Mouse (Mus musculus) granulocyte monocyte progenitor cell, adult 5-6 weeks (primary cell): ENCODE results near the gene Brf1. TPM values are rescaled to one million over a fixed set of nuclear protein-coding genes. Genes with fewer than 3 reads are reported as not detected.

Experiments
- ATAC-seq: replicated peaks from 2 replicates; pipeline ENCODE4 v1.8.0; 2016; ENCODE audit warnings: mild to moderate bottlenecking, moderate TSS enrichment, inconsistent platforms; ENCODE audit not compliant: poor library complexity, severe bottlenecking
- total RNA-seq, 2 experiments: library from RNA; stranded (forward) in 1 of 2; stranded (reverse) in 1 of 2; fragments of 200-712, 200-1000 nt in 1 of 2; fragments of >200 nt in 1 of 2; fragmentation: Nextera tagmentation in 1 of 2; gene quantifications; 2 replicates each; pipeline ENCODE4 v1.2.3; 2014 to 2017

The Brf1 gene
- total RNA-seq (2014; fragmentation: Nextera tagmentation) = 38.7 and 42.6 TPM in 2 replicates
- total RNA-seq (2017) = 28.1 and 41.3 TPM in 2 replicates

DNA sequence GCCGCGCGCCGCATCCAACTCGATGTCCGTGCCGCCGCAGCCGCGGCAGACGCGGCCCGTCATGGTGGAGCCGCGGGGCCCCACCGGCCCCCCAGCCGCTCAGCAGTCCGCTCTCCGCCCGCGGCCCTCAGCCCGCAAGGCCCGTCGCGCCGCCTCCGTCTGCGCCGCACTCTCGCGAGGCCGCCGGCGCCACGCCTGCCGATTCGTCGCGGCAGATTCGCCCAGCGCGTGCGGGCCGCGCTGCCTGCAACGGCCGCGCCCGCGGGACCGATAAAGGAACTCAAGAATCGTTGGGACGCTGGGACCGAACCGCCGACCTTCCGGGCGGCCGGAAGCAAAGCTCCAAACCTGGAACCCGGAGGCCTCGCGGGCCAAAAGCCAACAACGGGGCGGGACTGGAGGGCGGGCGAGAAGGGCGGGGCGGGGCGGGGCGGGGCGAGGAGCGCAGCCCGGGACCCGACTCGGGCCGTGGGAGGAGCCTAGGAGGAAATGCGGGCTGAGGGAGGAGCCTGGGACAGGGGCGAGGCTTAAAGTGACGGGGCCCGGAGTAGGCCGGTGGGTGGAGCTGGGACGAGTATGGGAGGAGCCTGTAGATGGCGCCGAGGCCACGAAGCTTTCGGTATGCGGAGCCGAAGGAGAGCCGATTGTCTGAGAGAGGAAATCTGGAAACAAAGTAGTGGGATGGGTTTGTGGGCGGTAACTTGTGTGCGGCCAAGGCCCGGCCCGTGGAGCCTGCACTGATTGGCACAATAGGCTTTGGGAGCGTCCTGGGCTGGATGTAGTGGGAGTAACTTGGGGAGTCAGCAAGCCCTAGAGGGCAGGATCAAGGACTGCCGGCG lies at the start of gene Brf1:
TSS of gene Brf1 (minus strand) at position 411 of the 839 bp plus-strand sequence.
- ATAC-seq = peak; percentile 90

DNA sequence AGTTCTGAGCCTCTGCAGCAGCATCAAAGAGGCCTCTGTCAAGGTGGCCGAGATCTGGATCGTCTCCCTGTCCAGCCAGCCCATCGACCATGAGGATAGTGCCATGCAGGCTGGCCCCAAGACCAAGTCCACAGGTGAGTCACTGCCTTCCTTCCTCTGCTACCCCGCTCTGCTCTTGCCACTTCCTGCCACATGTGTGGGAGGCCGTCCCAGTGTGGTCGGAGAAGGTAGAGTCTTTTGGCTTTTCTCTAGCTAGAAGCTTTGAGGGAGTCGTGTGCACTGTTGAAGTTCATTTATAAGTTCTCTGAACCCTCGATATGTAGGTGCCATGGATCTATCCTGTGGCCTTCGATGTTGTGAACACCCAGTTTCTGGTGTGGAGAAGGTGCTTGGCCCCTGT lies 49.3 kb upstream of the Brf1 start:
- no peak for ATAC-seq

- ATAC-seq = no peak
Measured at GRCm38 (mm10) chr12:113048103-113048502, 47.6 kb upstream of the Brf1 start.

GRCm38 (mm10) chr12:113046861-113047260 lies 46.4 kb upstream of the Brf1 start:
- ATAC-seq = peak; percentile 52

DNA sequence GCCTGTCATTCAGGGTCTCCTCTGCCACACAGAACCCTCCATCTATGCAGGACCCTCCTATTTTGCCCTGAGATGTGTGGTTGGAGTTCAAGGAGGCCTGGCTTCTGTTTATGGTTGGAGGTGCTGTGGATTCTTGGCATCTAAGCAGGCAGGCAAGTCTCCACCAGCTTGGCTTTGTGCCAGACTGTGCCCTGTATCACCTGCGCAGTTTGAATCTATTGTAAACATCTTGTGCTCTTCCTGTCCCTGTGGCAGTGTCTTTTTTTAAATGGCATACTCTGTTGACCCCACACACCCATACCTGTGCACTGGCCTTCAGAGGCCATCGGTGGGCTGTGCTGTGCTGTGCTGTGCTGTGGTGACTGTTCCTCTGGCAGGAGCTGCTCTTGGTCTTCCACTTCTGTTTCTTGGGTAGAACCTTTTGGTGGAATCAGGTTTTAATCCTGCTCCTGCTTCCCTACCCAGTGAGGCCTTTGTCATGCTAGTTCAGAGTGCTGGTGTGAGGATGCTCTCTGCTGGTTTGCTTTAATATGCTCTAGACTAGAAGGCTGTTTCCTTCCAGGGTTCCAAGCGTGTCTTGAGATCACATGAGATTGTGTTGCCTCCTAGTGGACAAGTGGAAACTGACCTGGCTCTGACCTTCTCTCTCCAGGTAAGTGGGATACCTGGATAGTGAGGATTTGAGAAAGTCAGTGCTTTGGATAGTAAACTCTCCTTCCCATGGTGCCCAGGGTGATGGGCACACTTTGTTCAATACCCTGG lies 44.6 kb upstream of the Brf1 start:
- ATAC-seq = no peak

DNA sequence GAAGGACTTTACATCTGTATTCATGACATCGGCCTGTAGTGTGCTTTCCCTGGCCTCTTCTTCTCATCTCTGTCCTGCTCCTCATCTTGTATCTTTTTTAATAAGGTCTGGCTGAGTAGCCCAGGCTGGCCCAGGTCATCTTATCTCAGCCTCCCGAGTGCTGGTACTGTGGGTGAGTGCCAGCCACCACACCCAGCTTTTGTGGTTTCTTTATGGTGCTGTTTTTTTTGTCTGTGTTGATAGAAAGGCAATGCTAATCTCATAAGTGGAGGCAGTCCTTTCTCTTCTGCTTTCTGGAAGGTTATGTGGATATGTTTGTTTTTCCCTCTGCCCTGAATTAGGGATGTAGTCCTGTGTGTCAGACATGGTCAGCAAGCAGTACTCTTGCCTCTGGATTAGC lies 42.0 kb upstream of the Brf1 start:
- ATAC-seq = peak; percentile 40

DNA sequence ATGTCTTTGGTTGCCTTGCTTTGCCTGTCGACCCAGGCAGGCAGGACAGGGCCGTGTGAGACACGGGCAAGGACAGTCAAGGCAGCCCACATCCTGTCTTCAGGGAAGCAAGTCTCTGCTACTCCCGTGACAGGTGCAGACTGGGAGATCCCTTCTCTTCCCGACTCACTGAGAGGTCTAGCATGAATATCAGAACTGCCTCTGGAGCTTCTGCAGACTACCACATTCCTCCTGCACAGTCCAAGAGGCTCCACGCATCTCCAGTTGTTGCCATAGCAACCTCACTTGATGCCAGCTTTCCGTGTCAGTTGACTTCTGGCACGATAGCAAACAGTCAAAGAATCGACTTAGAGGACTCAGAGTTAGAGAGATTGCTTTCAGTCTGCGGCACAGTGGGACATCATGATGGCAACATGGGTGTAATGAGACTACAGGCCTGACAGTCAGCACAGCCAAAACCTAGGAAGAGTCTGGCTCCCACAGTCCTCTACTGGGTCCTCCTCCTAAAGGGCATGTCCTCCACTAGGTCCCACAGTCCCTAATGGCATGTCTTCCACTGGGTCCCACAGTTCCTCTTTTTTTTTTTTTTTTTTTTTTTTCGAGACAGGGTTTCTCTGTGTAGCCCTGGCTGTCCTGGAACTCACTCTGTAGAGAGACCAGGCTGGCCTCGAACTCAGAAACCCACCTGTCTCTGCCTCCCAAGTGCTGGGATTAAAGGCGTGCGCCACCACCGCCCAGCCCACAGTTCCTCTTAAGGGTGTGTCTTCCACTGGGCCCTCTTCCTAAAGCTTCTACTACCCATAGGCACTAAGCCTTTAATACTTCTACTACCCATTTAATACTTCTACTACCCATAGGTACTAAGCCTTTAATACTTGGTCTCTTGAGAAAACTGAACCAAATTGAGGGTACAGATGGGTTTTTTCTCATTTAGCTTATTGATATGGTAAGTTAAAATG lies 41.3 kb upstream of the Brf1 start:
- peak; percentile 43; the same call in 1 of the 2 replicates for ATAC-seq

DNA sequence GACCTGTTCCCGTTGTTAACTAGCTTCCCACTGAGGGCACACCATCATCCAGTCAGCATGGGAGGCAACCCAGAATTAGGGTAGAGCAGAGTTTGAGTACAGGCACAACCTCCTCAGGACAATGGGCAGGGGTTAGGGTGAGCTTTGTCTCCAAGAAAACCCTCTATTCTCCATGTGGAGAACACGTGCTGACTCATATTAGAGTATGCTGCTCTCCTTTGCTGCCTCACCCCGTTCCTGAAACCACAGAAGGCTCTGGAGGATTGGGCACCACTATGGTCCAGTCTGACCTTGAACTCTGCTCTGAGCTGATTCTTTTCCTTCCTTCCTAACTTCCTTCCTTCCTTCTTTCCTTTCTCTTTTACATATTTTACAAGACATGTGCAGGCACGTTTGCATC lies 37.9 kb upstream of the Brf1 start:
- ATAC-seq = no peak

GRCm38 (mm10) chr12:113036996-113037395 lies 36.5 kb upstream of the Brf1 start:
- ATAC-seq = no peak

- no peak for ATAC-seq
Measured at GRCm38 (mm10) chr12:113035093-113035492, 34.6 kb upstream of the Brf1 start.

DNA sequence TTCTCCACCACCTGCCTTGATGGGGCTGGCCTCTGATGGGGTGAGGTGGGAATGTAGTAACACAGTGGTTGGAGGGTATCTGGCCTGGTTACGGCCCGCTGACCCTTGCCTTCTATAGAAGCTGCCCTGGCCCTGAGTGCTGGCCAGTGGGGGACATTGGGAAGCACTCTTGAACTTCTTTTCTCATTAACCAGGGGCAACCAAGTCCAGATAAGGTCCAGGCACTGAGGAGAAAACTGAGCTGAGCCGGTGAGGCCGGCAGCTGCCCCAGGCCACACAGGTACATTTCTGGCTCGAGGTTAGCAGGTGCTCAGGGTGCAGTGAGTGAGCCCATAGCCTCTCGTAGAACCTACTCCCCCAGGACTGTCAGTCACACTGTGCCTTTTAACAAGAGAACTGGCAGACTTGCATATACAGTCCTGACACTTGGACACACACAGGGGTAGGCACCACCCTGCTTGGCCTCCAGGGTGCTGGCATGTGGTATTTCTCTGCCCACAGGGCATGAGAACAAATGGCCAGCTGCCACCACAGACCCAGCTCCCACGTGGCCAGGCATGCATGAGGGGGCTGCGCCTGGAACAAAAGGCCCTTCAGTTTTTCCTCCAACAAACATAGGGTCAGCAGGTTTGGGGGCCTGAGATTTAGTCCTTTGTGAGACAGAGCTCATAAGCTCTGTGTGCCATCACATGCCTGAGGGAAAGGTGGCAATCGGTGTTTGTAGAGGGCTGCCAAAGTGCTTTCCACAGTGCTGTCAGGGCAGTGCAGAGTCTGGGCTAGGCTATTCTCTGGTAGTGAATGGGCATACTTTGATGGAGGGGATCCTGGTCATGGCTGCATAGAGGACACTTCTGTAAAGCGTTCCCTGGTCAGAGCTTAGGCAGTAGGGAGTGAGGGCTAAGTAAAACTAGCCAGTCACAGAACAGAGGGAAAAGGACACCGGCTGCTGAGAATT lies 32.1 kb upstream of the Brf1 start:
- ATAC-seq = no peak

DNA sequence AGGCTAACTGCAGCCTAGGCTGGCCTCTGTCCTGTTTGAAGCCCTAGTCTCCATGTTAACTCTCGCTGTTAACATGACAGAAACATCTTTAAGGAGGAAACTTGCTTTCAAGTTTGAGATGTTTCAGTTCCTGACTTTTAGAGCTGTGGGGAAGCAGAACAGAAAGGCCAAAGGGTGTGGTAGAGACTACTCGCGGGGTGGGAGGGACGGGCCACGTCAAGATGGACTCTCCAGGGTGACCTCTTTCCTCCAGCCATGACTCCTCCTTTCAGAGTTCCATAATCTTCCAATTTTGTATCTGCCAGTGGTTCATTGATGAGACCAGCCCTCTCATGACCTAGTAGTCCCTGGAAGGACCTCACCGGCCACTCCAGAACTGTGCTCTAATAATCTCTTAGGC lies 30.9 kb upstream of the Brf1 start:
- ATAC-seq = peak; percentile 48

GRCm38 (mm10) chr12:113030993-113031392 lies 30.5 kb upstream of the Brf1 start:
- peak; percentile 45 for ATAC-seq

DNA sequence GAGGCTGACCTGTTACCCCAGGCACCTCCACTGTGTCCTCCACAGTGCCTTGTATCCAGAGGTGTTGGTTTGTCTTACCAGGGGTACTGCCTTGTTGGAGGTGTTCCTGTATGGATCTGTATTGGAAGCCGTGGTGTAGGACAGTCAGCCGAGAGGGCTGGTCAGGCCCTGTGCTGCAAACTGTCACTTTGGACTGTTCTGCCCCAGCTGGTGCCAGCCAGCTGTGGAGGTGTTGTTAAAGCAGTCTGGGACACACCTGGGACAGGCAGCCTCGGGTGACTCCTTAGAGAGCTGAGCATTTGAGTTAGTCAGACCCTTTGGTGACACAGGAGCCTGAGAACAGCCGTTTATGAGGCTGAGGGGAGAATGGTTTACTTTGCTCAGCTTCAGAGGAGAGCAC lies 29.5 kb upstream of the Brf1 start:
- no peak for ATAC-seq

GRCm38 (mm10) chr12:113028898-113029297 lies 28.4 kb upstream of the Brf1 start:
- ATAC-seq = no peak

- no peak for ATAC-seq
Measured at GRCm38 (mm10) chr12:113028067-113028466, 27.6 kb upstream of the Brf1 start.

DNA sequence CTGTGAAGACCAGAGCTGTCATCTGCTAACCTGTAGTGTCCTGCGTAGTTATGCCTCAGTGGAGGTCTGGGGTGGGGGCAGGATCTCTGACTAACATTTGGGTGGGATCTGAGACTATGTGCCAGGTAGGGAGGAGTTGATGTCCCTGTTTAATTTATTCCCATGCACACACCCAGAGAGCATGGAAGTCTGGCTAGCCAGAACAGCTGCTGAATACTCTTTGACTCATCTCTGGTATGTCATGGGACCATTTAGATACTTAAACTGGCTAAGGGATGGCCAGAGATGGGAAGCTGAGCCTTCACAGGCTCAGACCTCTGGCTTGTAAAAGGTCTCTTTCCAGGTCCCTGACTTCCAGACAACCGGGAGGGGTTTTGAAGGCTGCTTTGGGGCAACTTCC lies 27.0 kb upstream of the Brf1 start:
- no peak for ATAC-seq

GRCm38 (mm10) chr12:113026557-113026956 lies 26.1 kb upstream of the Brf1 start:
- peak; percentile 17 for ATAC-seq

GRCm38 (mm10) chr12:113023082-113023481 lies 22.6 kb upstream of the Brf1 start:
- ATAC-seq = peak; percentile 84
